Mouse (Mus musculus) ovary, postnatal 14 days (tissue): Measurements from ENCODE around the gene Smim11.

ENCODE experiments used
- DNase-seq: peaks from one replicate; pipeline ENCODE4 v3.0.0; 2022; ENCODE audit warnings: low spot score

The Smim11 gene

DNA sequence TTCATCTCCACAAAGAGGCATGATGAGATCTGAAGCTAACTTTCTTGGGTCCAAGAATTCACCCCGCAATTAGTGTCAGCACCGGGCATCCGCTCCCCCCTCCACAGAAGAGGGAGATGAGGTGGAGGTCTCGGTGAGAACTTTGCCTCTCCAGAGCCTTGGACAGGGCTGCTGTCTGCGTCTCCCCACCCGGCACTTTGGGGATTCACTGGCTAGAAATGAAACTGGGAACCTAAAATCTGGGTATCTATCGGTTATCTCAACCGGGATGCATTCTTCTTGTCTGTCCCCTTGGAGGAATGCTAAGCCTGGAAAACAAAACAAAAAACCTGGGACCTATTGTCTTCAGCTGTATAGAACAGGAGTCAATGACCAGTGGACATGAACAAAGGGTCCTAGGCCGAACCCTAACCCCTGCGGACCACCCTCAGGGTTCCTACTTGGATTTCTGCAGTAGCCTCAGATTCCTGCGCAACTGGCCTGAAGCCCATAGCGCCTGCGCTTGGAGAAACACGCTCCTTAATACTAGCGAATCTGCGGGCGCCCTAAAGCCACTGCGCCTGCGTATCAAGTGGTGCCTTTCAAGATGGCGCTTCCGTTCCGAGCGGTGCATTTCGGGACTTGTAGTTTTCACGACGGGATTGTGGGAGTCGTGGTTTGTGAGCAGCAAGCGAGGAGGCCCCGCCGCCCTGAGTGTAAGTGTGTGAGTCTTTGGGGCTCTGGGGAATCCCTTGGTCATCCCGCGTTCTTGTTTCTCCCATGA lies at the start of gene Smim11:
Gene Smim11, plus strand, starts transcription at position 638 of the 763 bp plus-strand sequence.
- DNase-seq, result peak; percentile 86

GRCm38 (mm10) chr16:92254316-92254715 lies 46.8 kb upstream of the Smim11 start:
- DNase-seq, result no peak

DNA sequence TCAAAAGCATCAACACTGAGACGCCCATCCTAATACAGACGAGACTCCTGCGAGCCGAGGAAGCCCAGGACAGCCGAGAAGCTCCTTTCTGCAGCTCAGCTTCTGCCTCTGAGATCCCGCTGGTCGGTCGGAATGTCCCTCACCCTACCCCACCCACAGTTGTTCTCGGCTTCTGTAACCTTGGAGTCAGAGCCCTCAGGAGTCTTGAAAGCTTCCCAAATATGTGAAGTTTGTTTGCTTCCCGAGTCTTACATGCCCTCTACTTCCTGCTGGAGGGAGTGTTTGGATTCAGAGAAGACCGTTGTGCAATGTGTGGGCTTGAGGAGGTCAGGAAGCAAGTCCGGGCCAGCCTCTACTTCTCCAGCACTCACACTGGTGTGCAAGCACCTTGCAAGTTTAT lies 33.2 kb upstream of the Smim11 start:
- no peak for DNase-seq

GRCm38 (mm10) chr16:92274516-92274915 lies 26.6 kb upstream of the Smim11 start:
- DNase-seq, result no peak

DNA sequence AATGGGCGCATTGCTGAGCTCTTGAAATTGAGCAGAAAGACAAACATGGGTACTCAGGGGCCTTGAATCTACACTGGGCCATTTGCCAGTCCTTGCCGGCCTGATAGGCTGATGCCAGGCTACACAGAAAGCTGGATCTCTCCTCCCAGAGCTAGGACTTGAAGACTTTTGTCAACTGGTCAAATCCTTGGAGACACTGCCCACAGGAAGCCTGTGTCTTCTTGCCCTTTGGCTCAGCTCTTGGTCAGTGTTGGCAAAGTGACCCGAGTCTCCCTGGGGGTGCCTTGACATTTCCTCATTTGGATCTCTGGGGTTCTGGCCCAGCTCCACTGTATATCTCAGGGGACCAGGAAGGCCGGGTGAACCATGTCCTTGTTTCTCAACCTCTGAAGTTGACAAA lies 25.6 kb upstream of the Smim11 start:
- DNase-seq, result no peak

DNA sequence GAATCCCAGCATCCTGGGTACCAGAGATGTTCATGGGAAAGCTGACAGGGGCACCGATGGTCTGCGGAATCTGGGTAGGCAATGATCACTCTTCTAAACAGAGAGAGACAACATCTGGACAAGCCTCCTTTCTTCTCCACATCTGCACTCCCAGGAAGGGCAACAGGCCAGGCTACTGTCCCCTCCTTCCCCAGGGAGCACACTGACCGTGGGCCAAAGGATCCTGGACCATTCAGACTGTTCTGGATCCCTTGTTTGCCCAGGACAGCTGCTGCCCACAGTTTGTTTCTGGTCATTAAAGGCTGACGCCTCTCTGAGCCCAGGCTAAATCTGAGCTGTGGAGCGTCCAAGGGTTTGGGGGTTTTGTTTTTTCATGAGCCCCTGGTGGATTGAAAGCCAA lies 18.4 kb upstream of the Smim11 start:
- DNase-seq, result no peak

- no peak for DNase-seq
Observed at GRCm38 (mm10) chr16:92285068-92285467, 16.0 kb upstream of the Smim11 start.

GRCm38 (mm10) chr16:92286609-92287008 lies 14.5 kb upstream of the Smim11 start:
- peak; percentile 93 for DNase-seq

DNA sequence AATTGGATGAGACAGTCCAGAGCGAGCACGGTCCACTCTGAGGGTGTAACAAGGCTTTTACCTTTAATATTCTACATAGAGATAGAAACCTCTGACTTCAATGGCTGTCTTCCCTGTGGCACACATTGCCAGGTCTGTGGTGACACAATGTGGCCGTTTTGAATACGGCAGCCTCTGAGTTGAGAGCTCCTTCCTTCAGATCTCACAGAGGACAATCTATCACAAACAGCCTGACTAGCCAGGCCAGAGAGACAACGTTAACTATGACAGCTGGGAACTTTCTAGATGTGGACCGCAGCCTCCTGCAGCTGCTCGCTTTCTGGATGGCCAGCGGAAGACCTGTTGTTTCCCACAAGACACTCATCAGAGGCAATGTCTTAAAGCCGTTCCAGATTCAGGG lies 12.3 kb upstream of the Smim11 start:
- no peak for DNase-seq

DNA sequence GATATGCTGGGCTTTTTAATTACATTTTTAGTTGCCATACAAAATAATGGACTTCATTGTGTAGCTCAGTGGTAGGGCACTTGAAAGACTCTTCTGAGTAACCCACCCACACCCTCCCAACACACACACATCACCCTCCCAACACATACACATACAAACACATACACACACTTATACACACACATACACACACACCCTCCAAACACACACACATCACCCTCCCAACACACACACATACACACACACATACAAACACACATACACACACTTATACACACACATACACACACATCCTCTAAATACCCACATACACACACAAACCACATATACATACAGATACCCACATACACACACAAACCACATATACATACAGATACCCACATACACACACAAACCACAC lies 11.0 kb upstream of the Smim11 start:
- no peak for DNase-seq

GRCm38 (mm10) chr16:92292101-92292500 lies 9.0 kb upstream of the Smim11 start, which contains the start of gene Kcne2:
TSS of gene Kcne2 (plus strand) at chr16:92292389.
- DNase-seq, result no peak

DNA sequence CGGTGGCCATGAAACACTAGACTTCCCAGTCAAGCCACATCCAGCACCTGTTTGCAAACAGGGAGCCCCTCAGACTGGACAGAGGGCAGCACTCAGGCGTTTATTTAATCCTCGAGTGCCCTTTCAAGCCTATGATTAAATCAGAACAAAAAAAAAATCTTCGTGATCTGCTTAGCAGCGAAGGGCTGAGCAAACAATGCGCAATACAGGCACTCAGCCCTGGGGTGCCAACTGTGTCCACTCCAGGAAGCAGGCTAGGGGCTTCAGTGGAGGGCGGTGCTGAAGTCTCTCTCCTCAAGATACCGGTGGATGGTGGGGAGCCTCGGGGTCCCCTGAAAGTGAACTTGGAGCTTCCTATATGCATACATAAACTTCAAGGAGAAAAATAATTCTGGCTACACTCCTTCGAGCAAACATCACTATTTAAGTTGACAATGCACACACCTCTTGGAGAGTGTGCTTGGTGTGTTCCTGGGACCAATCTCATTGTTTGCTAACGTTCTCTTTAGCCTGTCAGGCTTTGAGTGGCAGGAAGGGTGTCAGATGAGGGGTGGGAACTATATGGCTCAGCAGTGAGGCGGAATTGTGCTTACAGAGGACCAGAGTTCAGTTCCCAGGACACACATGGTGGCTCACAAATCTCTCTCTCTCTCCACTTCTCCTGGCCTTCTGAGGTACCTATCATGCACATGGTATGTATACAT lies 6.7 kb upstream of the Smim11 start:
- DNase-seq, result no peak

GRCm38 (mm10) chr16:92295328-92295727 lies 5.8 kb upstream of the Smim11 start:
- no peak for DNase-seq

GRCm38 (mm10) chr16:92301412-92301806 lies 323 bp downstream of the Smim11 start:
- no peak for DNase-seq

DNA sequence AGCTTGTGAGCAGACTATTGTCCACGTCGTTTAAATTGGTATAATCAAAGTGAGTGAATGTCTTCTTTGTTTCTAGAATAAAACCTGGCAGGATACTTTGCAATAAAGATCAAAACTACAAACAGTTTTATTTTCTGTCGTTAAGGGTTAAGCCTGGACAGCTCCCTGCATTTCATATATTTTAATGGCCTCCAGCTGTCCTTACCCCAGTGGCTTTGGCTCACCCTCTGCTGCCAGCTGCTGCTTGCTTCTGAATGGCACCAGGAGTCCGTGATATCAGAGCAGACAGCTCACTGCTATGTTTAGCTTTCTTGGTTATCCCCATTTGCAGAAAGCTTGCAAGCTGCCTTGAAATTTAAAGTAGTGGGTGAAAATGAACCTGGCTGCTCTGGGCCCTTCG lies 903 bp downstream of the Smim11 start:
- no peak for DNase-seq

GRCm38 (mm10) chr16:92302506-92302905 lies 1.4 kb downstream of the Smim11 start:
- DNase-seq, result no peak

- no peak for DNase-seq
Observed at GRCm38 (mm10) chr16:92305519-92305918, 4.4 kb downstream of the Smim11 start.

GRCm38 (mm10) chr16:92307947-92308346 lies 6.9 kb downstream of the Smim11 start:
- DNase-seq, result no peak

DNA sequence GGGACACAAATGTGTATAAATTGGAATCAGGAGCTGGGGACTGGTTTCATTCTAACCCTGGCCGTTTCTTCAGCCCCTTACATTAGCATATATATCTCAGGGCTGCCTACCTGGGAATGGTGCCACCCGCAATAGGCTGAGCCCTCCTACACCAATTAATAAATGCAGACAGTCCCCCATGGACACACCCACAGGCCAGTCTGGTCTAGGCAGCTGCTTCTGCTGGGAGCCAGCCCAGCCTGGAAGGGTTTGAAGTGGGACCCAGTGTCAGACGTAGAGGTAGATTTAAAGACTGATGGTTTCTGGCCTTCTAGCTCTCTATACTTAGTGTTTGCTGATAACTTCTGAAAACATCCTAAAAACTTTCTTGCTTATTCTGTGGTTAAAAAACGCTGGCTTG lies 8.0 kb downstream of the Smim11 start:
- no peak for DNase-seq

DNA sequence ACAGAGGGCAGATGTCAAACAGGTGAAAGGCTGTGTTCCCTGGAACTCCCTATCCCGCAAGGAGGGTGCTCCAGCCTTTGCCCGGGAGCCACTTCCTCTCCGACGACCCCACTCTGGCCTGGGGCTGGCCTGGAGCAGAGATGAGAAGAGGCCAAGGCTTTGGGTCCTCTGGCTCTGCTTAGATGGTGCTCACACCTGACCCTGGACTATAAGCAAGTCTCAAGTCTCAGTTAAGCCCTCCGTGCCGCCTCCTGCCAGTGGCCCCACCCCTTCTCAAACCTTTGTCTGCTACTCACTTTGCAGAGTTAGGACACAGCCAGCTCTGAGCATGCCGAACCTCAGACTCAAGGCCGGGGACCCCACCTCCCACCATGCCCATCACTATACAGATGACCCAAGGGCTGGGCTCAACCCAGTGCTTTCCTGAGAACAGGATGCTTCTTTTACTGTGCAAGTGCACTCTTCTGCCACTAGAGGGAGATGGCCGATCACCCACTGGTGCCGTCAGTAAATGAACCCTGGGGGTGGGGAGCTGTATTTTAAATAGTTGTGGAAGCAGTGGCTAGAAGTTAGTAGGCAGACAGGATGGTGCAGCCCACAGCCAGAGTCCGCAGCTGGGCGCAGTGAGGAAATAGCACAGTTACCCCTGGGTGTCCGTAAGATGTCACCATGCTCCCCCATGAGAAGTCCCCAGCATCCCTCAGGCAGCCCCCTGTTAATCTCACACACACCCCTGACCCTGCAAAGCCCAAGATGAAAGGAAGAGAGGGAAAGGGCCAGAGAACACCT lies 13.1 kb downstream of the Smim11 start:
- DNase-seq, result peak; percentile 25

DNA sequence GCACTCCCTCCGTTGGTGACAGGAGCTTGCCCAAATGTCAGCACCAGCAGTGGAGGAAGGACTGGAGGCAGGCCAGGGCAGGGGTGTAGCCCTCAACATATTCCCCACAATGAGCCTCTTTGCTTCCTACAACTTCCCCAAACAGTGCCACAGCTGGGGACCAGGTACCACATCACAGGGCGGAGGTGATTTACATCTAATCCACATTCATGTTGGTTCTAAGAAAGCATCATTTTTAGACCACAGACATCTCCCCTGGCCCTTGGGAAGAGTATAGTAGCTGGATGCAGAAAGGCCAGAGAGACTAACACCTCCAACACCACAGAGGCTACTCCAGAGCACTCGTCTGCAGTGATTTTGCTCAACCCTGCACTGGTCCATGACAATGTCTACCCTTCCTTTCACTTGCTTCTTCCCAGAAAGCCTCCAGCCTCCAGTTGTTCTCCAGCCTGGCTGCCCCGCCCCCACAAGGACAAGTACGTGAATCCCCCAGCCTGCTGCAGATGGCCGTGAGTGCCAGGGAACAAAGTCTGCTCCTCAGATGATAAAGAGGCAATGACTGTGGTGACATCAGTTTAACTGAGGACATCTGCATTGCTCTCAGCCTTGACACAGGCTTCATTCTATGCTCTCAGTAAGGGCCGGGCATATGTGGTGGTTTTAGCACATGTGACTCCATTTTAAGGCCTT lies 15.1 kb downstream of the Smim11 start:
- DNase-seq, result no peak
